Mouse (Mus musculus): ENCODE measurements at regions not wholly inside any gene's neighbourhood (a gene's known extent, or its start where the extent isn't known, plus 50 kb on each side); places are given as distances from the start of the nearest gene placed in this dataset.

DNA sequence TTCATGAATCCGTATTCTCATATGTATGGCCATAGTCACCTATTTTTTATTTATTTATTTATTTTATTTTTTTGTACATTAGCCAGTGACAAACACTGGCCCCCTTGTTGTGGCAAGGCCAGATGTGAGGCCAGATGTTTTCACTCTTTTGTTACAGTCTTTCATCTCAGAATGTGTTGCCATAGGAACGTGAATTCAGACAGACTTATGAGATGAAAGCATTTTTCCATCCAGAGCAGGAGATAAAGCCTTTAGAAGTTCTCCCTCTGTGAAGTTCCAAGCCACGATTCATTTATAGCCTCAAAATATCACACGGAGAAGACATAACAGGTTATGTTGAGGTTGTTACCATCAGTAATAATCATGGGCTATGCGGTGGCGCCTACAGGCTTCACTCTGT, 220.9 kb downstream of the Arpp21 start:
- no peak for DNase-seq (ENCODE audit: low spot score)

DNA sequence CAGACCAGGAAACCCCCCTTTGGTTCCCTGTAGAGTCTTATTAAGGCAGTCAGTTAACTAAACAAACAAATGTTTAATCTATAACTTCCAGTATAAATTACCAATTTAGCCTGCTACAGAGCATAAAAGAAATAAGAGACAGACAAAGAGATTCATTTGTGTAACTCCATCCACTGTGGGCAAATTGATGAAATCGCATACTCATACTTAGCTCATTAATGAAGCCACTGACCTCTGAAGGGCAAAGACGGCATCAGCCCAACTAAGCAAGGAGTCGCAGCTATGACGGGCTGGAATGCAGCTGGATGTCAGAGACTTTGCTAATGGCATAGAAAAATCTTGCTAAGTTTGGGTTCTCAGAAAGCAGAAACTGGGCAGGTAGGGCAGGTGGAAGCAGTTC, 241.3 kb downstream of the Arpp21 start:
- DNase-seq (ENCODE audit: low spot score): no peak

DNA sequence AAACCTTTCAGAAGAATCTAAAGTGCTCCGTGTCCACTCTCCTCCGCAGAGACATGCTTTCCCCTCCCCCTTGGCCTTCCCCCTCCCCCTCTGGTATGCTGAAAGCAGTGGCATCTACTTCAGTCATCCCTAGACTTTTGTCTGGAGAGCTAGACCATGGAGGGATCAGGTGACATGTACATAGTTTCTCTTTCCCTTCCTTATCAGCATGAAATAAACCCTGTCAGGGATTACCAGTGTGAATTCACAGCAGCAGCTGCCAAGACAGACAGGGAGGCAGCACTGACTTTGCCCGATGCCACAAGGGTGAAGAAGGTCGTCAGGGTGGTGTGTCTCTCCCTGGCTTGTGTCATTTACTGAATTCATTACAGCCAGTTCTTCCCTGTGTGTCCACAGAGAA, 241.9 kb downstream of the Arpp21 start:
- DNase-seq (ENCODE audit: low spot score): no peak

DNA sequence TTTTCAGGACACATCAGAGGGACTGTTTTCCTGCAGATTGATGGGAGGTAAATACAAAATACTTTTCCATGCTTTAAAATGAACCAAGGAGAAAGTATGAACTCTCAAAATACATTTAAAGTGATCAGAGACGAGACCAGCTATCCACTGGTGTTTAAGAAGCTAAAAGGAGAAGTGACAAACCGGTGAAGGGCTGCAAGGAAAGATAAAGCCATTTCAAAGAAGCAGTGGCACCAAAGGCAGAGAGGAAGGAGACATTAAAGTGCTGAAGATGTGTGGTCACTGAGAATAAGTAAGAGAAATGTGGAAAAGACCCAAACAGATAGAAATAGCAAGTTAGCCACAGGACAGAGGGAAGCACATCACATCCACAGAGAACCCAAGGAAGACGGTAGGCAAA, 245.7 kb downstream of the Arpp21 start:
- no peak for DNase-seq (ENCODE audit: low spot score)

DNA sequence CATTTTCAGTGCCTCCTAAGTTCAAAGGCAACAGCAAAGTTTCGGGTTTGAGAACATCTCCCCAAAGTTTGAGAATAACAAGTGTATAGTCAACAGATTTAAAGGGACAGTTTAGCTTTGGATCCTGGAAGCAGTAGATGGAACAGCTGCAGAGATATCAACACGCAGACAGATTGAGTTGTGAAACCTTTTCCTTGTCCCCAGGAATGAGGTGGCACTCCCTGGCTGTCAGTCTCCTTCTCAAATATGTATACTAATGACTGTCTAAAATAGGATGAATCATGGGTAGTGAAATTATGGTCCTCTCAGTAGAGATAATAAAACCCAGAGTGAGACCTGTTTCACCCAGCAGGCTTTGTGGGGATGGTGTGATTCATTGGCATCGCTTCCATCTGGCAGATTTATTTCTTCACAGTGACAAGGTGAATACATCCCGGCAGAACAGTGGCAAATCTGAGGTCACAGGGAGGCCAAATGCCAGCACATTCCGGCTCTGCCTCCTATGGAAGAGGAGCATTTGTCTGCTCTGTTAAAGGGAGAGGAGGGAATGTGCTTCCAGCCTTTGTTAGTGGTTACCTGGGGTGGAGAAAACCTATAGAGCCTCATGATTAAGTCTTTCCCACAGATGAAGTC, 272.2 kb downstream of the Arpp21 start:
- DNase-seq (ENCODE audit: low spot score): peak; percentile 28

DNA sequence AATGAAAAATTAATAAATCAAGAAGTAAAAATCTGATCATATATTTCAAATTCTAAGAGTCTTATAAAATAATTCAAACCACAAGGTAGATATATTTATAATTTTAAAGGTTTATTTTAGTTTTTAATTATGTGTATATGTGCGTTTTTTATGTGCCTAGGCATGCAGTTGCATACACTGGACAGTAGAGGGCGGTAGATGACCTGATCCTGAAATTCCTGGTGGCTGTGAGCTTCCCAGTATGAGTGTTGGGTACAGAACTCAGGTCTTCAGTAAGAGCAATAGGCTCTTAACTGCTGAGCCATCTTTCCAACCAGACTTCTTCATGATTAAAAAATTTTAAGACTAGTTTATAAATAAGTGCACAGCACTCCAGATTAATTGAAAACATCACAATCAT, 267.7 kb upstream of the Stac start:
- DNase-seq (ENCODE audit: low spot score): no peak

DNA sequence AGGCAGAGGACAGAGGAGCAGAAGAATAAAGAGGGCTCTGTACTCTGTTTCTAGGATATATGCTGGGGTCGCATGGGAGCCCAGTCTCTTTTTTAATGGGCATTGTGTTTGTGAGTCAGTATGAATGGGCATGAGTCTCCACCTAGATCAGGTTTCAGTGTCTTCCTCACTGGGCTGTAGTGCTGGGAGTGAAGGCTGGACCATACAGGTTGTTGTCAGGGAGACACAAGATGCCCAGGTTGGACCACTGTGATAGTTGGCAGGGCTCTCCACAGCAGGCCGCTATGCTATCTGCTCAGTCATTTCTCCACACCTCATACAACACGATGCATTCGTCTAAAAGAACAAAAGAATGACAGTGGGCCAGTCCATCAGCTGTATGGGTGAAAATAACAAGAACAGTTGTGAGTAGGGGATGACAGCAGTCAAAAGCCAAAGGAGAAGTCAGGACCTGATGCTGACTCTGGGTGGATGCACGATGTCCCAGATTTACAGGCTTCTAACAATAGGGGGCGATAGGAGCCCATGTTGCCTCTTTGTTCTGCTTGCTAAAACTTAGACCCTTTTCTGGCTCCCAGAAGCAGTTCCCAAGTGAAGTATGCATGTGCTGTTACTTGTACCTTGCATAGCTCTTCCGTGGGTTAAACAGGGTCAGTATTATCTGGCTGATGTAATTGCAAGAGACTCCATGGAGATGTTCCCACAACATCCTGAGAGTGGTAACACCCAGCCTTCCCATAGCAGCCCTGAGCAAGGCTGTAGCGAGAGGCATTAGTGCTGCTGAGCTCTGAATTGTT, 249.3 kb upstream of the Stac start:
- DNase-seq (ENCODE audit: low spot score): peak; percentile 19

DNA sequence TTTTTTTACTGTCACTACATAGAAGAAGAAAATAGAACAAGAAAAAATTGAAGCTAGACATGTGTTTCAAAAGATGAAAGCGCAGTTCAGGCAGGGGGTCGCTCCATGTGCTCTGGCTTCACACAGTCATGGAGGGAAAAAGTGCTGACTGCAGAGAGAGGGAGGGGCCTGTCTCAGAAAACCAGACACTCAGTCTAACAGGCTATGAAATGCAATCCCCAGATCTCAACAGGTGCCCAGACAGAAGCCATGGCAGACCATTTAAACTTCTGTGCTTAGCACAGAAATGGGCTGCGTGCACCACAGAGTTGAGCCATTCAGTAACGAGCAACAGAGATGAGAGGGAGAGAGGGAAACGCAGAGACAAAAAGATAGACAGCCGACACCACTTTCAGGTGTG, 242.3 kb upstream of the Stac start:
- no peak for DNase-seq (ENCODE audit: low spot score)

DNA sequence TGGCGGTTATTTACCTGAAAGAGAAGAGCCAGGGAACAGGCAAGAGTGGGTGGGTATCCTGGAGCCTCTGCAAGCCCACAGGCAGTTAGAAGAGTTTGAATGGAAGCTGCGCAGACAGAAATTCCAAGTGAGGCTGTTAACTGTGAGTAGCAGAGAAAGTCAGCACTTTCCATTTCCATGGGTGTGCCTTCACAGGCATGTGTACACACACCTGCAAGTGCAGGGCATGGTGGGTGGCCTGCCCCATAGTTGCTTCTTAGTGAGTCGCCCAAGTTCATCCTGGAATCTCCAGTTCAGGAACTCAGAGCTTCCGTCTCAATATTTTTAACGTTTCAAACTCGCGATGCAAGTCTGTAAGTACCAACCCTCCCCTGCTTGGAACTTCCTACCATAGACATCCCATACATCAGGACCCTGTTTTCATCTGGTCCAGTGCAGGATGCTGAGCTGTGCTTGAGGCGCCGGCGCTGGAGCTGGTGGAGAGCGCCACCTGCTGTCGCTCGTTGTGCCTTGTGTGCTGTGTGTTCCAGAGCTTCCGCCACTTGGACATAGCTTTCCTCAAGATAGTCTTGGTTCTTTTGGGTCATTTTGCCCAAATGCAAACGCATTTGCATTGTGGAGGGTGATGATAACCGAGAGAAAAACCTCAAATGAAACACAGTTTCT, 228.3 kb upstream of the Stac start:
- DNase-seq (ENCODE audit: low spot score): peak; percentile 80

DNA sequence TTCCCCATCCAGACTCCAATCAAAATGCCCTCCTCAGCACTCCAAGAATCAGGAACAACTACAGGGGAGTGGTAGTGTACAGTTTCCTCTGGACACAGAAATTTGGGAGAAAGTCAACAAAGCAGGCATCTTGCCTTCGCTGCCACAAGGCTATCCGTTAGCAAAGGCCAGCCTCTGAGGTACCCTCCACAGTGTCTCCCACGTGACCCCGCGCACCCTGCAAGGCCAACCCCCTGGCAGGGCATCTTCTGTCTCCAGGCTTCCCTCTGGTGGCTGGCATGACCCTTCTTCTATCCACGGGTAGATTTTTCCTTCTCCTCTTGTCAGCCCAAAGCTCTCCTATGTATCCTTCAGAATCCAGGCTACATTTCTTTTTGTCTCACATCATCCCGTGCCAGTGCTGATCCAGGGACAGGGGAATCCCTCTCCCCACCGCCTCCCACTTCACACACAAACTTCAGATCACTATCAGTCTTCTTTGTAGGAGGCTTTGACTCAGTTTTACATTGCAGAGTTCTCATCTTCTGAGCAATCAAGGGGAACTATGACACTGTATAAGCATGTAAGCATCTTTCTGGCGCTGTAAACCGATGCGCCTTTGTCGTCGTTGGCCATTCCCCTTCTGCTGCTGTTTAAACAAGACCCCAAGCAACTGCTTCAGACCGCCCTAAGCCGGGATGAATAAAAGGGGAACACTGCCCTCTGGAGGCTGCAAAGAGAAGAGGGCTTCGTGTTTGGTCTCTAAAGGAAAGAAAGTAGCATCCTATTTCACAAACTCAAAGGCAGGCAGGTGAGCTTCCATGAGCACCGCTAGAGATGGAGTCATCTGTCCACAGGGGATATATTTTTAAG, 226.8 kb upstream of the Stac start:
- peak; percentile 40 for DNase-seq (ENCODE audit: low spot score)

DNA sequence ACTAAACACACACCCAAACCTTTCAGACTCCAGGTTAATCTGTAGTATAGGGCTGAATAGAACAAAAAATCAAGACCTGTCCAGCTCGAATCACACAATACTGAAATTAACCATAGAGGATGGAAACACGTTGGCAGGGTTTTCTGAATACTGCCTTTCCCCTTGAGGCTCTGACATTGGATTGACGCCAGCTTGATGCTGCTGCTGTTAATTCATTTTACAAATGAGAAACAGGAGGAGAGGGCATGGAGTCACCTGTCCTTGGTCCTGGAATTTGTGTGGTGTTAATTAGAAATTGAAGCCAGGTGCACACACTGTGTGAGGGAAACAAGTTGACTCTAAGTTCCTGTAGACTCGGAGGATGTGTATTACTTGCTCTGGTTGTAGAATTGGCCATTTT, 218.7 kb upstream of the Stac start:
- peak; percentile 15 for DNase-seq (ENCODE audit: low spot score)

DNA sequence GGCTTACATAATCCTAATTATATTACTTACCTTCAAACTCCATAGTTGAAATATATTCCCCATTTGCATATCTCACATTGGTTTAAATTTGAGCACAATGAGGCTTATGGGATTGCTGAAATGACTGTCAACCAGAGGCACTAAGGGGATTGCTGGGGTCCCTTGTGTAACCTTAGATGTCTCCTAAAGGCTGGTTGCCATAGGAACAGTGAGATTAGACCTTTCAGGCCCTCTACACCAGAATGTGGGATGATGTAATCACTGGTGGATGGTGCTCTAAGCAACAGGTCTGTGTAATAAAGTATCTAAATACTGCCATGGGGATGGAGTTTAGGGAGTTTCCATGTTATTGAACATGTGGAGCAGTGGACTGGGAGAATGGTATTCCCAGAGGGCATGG, 210.0 kb upstream of the Stac start:
- DNase-seq (ENCODE audit: low spot score): no peak

DNA sequence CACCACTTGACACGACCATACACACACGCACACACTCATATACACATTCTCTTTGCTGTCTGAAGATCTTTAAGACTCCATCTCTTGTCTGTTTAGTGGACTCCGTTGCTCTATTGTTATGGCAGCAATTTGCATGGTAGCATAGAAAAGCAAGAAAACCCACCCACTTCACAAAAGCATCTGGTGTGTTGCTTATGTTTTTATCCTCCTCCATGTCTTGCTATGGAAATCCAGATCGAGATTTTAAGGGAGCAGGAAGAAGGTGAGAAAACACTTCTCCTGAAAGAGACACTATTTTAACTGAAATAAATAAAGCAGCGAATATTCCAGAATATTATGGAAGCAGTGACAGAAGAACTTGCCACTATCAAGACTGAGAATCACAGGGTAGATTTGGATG, 207.5 kb upstream of the Stac start:
- DNase-seq (ENCODE audit: low spot score): no peak

DNA sequence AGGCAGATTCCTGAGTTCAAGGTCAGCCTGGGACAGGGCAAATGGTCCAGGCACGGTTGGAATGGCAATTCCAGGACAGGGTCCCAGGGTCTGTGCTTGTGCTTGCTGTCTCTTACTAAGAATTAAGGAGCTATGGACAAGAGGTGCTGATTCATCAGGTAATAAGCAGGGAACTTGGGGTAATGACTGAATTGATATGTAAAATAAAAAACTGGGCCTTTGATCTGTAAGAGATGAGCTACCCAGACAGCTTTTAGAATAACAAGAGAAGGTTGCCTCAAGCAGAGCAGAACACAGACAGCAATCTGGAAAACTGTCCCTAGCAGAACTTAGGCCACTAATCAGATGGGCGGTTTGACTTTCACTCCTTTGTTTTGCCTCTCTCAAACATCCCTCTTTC, 189.6 kb upstream of the Stac start:
- no peak for DNase-seq (ENCODE audit: low spot score)

DNA sequence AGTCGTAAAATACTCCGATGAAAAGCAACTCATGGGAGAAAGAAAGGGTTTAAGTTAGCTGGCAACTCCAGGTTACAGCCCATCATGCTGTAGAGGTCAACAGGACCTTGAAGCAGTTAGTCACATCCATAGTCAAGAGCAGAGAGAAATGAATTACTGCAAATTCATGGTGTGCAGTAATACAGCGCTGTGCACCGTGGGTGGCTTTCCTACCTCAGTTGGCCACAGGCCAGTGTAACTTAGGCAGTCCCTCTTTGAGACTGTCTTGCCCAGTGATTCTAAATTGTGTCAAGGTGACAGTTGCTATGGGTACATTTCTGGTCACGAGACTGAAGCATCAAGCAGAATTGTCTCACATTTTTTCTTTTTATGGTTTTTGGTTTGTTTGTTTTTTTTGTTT, 186.7 kb upstream of the Stac start:
- DNase-seq (ENCODE audit: low spot score): no peak

DNA sequence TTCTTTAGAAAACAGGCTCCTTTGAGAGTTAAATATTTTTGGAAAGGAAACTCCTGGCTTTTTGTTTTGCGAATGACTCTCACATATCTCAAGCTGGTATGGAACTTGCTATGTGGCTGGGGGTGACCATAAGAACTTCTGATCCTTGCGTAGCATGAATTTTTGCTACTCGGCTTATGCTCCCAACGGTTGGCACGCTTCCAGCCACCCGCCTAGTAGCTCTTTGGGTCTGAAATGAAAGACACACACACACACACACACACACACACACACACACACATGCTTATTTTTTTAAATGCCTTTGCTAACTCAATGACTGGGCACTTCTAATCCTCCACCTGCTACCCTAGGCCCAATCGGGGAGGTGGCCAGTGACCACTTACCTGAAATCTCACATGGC, 180.3 kb upstream of the Stac start:
- DNase-seq (ENCODE audit: low spot score): no peak

DNA sequence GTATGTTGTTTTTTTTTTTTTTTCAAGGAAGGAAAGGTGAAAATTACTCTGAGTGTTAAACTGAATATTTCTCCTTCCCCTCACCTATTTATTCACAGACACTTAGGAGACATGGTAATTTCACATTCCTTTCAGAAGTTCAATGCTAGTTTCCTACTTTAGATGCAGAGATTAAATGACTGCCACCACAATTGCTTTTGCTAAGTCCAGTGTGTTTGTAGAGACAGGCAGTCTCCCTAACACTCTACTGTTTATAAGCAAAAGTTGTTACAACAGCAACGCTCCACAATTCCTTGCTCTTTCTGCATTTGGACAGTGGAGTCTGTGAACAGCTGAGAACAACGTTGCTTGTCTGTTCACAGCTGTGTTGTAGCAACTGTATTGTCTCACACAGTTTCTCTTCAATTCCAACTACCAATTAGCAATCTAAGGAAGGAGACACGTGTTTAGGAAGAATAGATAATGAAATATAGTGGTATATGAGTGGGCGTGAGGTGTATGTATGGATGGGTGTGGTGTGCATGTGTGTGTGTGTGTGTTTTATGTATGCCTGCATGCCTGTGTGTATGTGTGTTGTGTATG, 179.7 kb upstream of the Stac start:
- DNase-seq (ENCODE audit: low spot score): no peak

DNA sequence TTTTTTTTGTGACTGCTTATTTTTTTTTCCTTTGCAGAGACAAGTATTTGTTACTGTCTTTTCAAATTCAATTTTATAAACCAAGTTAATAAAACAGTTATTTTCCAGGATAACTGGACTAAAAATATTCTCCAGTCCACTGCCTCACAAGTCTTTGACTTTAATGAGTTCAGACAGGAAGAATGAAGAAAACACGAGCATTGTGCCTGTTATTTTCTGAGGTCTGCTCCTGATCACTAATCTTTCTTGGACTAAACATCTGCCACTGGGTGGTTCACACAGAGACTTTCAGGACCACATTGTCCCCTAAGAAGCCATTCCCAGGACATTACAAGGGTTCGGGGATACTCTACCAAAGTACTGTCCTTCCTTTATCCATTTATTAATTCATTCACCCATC, 167.9 kb upstream of the Stac start:
- no peak for DNase-seq (ENCODE audit: low spot score)

DNA sequence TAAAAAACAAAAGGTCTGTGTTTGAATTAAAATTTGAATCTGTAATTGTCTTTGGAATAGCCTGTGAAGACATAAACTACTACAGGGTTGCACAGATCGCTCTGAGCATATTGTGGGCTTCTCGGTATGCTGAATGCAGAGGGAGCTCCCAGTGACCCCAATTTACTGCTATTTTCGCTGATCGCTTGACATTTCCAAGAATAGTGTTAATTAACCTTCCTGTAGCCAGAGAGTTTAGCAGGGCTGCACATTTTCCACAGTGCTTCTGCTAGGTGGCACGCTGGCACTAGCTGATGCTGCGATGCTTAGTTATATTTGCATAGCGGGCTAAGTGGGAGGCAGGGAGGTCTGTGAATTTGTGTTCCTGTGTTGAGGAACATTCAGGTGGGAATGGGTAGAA, 164.8 kb upstream of the Stac start:
- no peak for DNase-seq (ENCODE audit: low spot score)

DNA sequence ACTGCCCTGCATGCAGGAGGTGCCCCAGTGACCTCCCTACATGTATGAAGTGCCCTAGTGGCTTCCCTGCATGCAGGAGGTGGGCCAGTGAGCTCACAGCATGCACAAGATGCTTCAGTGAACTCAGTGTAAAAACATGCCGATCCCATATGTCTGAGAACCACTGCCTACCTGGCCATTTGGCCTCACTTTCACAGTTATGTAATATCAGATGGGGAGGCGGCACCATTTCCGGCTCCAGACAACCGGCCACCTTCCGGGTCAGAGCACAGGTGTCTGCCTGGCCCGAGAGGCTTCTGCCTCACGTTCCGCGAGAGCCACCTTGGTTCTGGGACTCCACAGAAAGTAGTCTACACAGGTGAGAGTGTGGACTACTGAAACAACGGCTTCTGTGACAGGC, 156.2 kb upstream of the Stac start:
- no peak for DNase-seq (ENCODE audit: low spot score)

DNA sequence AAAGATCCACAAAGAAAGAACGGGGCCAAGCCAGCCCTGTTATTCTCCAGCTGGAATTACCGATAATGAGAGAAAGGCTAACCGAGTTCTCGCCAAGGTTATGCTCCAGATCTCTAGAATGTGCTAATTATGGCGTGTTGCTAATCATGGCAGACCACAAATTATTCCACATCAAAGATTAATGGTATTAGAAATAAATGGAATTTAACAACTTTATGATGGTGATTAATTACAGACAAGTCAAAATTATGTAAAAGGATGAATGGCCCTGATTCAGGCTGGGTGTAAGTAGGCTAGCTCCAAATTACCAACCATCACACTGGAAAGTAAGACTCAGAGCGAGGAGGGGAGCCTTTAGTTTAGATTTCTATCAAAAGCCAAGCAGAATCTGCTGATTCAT, 151.0 kb upstream of the Stac start:
- no peak for DNase-seq (ENCODE audit: low spot score)

Data from MN1 (cell line).